Mouse (Mus musculus): ENCODE measurements around the gene Pigr.

DNA sequence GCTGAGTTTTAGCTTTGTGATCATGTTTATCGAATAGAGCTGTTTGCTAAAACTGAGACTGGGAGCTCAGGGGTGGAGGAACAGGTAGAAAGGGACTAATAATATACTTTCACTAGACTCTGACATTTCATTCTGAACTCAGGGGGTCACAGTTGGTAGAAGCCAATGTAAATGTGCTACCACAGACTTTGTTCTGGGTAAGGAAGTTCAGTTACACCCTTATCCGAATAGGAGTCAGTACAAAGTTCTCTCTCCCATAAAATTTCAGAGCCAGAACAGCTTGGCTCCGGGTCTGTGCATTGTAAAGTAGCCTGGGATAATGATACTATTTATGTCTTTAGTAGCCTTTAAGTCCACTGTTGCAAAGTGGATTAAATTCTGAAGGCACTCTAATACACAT is 27.9 kb upstream of the Pigr start:
- TF ChIP-seq MYOD1 (IDR thresholded peaks at IDR 0.05; ENCODE audit: control insufficient read depth in 1 of 3, insufficient read length in 2 of 3, low read depth in 2 of 3) (no peak), MYOG (IDR thresholded peaks at IDR 0.05; ENCODE audit: control insufficient read depth in 1 of 3, insufficient read depth in 1 of 3, insufficient read length in 2 of 3, low read depth in 2 of 3) (no peak), USF1 (IDR thresholded peaks at IDR 0.05; ENCODE audit: low read depth) (no peak), TCF12 (IDR thresholded peaks at IDR 0.05; ENCODE audit: insufficient read depth, poor library complexity, severe bottlenecking) (no peak), POLR2A (IDR thresholded peaks at IDR 0.05; ENCODE audit: insufficient read length, low read depth) (no peak), MAX (IDR thresholded peaks at IDR 0.05; ENCODE audit: low read depth) (no peak), CEBPB (IDR thresholded peaks at IDR 0.05; ENCODE audit: insufficient read depth, poor library complexity, severe bottlenecking) (no peak)

Measured in myocyte (in vitro differentiated cells).